Mouse (Mus musculus) CH12.LX (cell line): ENCODE data around the gene Tulp4.
"Not testable (repeated sequence)": the region's sequence is repeated elsewhere in the genome, so short reads cannot be mapped to it uniquely, and the experiment has no call there.

ENCODE experiments used
- CTCF ChIP-seq, 2 experiments: IDR thresholded peaks in 1 of 2; conservative IDR thresholded peaks in 1 of 2; 2 replicates each; pipeline ENCODE4 v1.5.1; 2011 to 2012; ENCODE audit warnings: low read depth in 2 of 2, low read length in 2 of 2, improper control_type of control experiment in 1 of 2, inconsistent platforms in 1 of 2, mild to moderate bottlenecking in 1 of 2, moderate library complexity in 1 of 2
- ELF1 ChIP-seq: IDR thresholded peaks from 2 replicates; pipeline ENCODE4 v1.6.1; 2014; ENCODE audit warnings: low read depth, mild to moderate bottlenecking, inconsistent platforms, low read length, improper control_type of control experiment
- GABPA ChIP-seq: IDR thresholded peaks from 2 replicates; pipeline ENCODE4 v1.6.1; 2012; ENCODE audit warnings: low read depth, low read length, improper control_type of control experiment, inconsistent platforms; ENCODE audit not compliant: insufficient replicate concordance
- KAT2A ChIP-seq: IDR thresholded peaks from 2 replicates; pipeline ENCODE4 v1.6.1; 2012; ENCODE audit warnings: low read length, improper control_type of control experiment, inconsistent platforms; ENCODE audit not compliant: insufficient replicate concordance
- MAFK ChIP-seq: IDR thresholded peaks from 2 replicates; pipeline ENCODE4 v1.6.1; 2011; ENCODE audit warnings: low read length, improper control_type of control experiment; ENCODE audit not compliant: insufficient replicate concordance
- MAZ ChIP-seq: IDR thresholded peaks from 2 replicates; pipeline ENCODE4 v1.6.1; 2012; ENCODE audit warnings: low read depth, mild to moderate bottlenecking, inconsistent platforms, low read length, improper control_type of control experiment, moderate library complexity
- MYC ChIP-seq: IDR thresholded peaks from 2 replicates; pipeline ENCODE4 v1.6.1; 2011; ENCODE audit warnings: low read depth, mild to moderate bottlenecking, improper control_type of control experiment, low read length
- POLR2A ChIP-seq: IDR thresholded peaks from 2 replicates; pipeline ENCODE4 v1.6.1; 2011; ENCODE audit warnings: low read depth, mild to moderate bottlenecking, improper control_type of control experiment, low read length
- USF1 ChIP-seq: IDR thresholded peaks from 2 replicates; pipeline ENCODE4 v1.6.1; 2014; ENCODE audit warnings: low read depth, mild to moderate bottlenecking, inconsistent platforms, low read length, improper control_type of control experiment
- ZC3H11A ChIP-seq: IDR thresholded peaks from 2 replicates; pipeline ENCODE4 v1.6.1; 2012; ENCODE audit warnings: low read depth, mild to moderate bottlenecking, inconsistent platforms, low read length, improper control_type of control experiment
- ZMIZ1 ChIP-seq: IDR thresholded peaks from 2 replicates; pipeline ENCODE4 v1.6.1; 2012; ENCODE audit warnings: low read depth, mild to moderate bottlenecking, inconsistent platforms, low read length, improper control_type of control experiment

DNA sequence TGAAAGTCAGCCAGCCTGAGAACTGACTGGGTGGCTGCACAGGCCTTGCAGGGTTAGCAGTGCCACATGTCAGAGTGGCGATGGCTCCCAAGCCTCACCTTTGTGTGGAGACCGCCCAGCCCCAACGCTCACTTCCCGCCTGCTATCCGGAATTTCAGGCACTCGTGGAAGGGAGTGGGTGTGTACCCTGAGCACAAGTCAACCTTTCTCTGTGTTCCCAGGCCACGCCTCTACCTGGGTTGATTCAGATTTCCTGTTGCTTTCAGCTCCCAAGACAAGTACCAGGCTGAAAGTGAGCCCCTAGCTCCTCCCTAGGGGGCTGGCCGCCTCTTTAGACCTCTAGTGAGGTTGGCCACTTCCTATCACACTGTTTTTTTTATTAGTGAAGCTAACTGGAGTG is 173.0 kb downstream of the Tulp4 start:
- not testable (repeated sequence) for TF ChIP-seq POLR2A; ZC3H11A; USF1; KAT2A; CTCF (conservative IDR thresholded peaks at IDR 0.05 in 1 of 2, IDR thresholded peaks at IDR 0.05 in 1 of 2; ENCODE audit: low read depth in 2 of 2, low read length in 2 of 2); ZMIZ1; MYC; MAFK; ELF1; MAZ; GABPA
